Mouse (Mus musculus) heart, embryonic 14.5 days (tissue): ENCODE measurements around the gene Olfr615. TPM values are rescaled to one million over a fixed set of nuclear protein-coding genes. Genes with fewer than 3 reads are reported as not detected.
"Not testable (repeated sequence)": the region's sequence is repeated elsewhere in the genome, so short reads cannot be mapped to it uniquely, and the experiment has no call there.

Experiments
- ATAC-seq: fragments of 200-750 bp; cut with Nextera tagmentation; 2 replicates; pipeline ENCODE4 v1.8.0; 2017; ENCODE audit warnings: low read depth, moderate TSS enrichment; ENCODE audit not compliant: insufficient number of reproducible peaks, insufficient read depth, low FRiP score
- H3K27ac ChIP-seq, 2 experiments: fragments of 200-500 bp in 1 of 2; fragments of 300-500 bp in 1 of 2; sonication (generic) in 1 of 2; replicated peaks in 1 of 2; 2 replicates each; pipeline ENCODE4 v1.5.1; 2012 to 2014; ENCODE audit warnings: low read depth in 2 of 2, low read length in 2 of 2, control low read depth in 1 of 2, mild to moderate bottlenecking in 1 of 2, mixed read lengths in 1 of 2; ENCODE audit not compliant: control insufficient read depth in 1 of 2, insufficient read depth in 1 of 2
- H3K27me3 ChIP-seq: fragments of 300-500 bp; sonication (generic); 2 replicates; pipeline ENCODE4 v1.6.1; 2014; ENCODE audit warnings: mild to moderate bottlenecking, low read length, control low read depth; ENCODE audit not compliant: control insufficient read depth, insufficient read depth
- H3K36me3 ChIP-seq: fragments of 300-500 bp; sonication (generic); 2 replicates; pipeline ENCODE4 v1.6.1; 2014; ENCODE audit warnings: mild to moderate bottlenecking, control low read depth, low read length, mixed read lengths; ENCODE audit not compliant: control insufficient read depth, insufficient read depth
- H3K4me1 ChIP-seq, 2 experiments: fragments of 200-500 bp in 1 of 2; fragments of 300-500 bp in 1 of 2; sonication (generic) in 1 of 2; 2 replicates each; pipeline ENCODE4 v1.6.1; 2012 to 2014; ENCODE audit warnings: low read length in 2 of 2, control low read depth in 1 of 2, mixed read lengths in 1 of 2; ENCODE audit not compliant: control insufficient read depth in 2 of 2, insufficient read depth in 2 of 2
- H3K4me2 ChIP-seq: fragments of 300-500 bp; sonication (generic); 2 replicates; pipeline ENCODE4 v1.6.1; 2014; ENCODE audit warnings: mild to moderate bottlenecking, low read length
- H3K4me3 ChIP-seq, 2 experiments: fragments of 200-500 bp in 1 of 2; fragments of 300-500 bp in 1 of 2; sonication (generic) in 1 of 2; 2 replicates each; pipeline ENCODE4 v1.5.1; 2012 to 2014; ENCODE audit warnings: low read length in 2 of 2, mild to moderate bottlenecking in 2 of 2, control low read depth in 1 of 2, low read depth in 1 of 2, moderate library complexity in 1 of 2; ENCODE audit not compliant: control insufficient read depth in 1 of 2, insufficient read depth in 1 of 2
- H3K9ac ChIP-seq: fragments of 300-500 bp; sonication (generic); 2 replicates; pipeline ENCODE4 v1.6.1; 2014; ENCODE audit warnings: mild to moderate bottlenecking, low read length
- H3K9me3 ChIP-seq: fragments of 300-500 bp; sonication (generic); 2 replicates; pipeline ENCODE4 v1.6.1; 2016; ENCODE audit warnings: low read length, control low read depth; ENCODE audit not compliant: control insufficient read depth
- WGBS: fragments of 180-500 bp; shearing (Covaris S2); extraction: QIAGEN DNeasy Blood & Tissue Kit; methylation state at CpG from one replicate; pipeline ENCODE4 v1.1.7; 2014; 5-methylcytosine and 5-hydroxymethylcytosine counted together
- polyA plus RNA-seq: library from polyadenylated mRNA; unstranded; fragments of >200 nt; fragmentation: Nextera tagmentation; extraction: Ambion mirVana; gene quantifications from 2 replicates; pipeline ENCODE4 v1.2.1, GENCODE M21; 2014

Gene Olfr615
- not detected in 2 replicates for polyA plus RNA-seq

DNA sequence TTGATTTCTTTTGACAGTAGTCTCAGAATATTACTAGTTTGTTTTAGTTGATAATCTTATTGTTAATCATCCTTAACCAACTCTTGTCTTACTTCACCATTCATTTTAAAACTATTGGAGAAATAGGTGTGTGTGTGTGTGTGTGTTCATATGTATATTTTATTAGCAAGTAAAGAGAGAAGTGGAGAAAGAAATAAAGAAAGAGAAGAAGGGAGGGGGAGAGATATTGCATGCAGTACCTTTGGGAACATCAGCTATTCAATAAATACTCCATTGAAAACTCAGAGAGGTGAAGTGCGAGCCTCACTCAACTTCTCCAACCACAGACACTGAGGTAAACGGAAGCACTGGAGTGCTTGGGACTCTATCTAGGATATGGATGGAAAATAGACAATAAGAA, at the start of gene Olfr615:
Olfr615 (plus strand) TSS at position 301 of the 400 bp plus-strand sequence.
- H3K4me1 ChIP-seq = no peaks in the 10 kb centered on the region
- no peaks in the 10 kb centered on the region for H3K27me3 ChIP-seq
- H3K4me2 ChIP-seq = no peak within 1 kb of the TSS
- WGBS = 74% methylated on average over 2 of the region's 2 CpGs
- no peak within 1 kb of the TSS for H3K4me3 ChIP-seq
- no peak within 1 kb of the TSS for H3K9ac ChIP-seq
- H3K36me3 ChIP-seq = no peaks in the 10 kb centered on the region
- no peaks in the 10 kb centered on the region for H3K9me3 ChIP-seq
- ATAC-seq = no peak
- no peak within 1 kb of the TSS for H3K27ac ChIP-seq

DNA sequence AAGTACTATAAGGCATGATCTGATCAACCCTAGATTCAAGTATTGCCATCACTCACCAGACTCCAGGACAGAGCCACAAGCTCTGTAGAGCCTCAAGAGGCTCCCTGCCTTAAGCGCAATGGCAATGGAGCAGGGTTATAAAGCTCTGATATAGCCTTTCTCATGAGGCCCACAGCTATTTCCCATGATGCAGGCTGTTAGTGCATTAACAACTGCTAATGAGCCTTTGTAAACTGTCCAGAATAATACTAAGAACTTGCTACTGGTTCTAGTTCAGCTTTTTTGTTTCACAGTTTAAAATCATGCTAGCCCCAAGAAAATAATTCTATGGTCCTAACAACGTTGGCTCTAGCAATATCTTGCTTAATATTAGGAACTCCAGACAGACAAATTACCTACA, 43.9 kb upstream of the Olfr615 start, which contains the start of gene Olfr610:
Olfr610 (minus strand) TSS at position 101 of the 400 bp plus-strand sequence.
- no peak within 1 kb of the TSS for H3K4me3 ChIP-seq
- no peak within 1 kb of the TSS for H3K4me2 ChIP-seq
- no peaks in the 10 kb centered on the region for H3K9me3 ChIP-seq
- H3K4me1 ChIP-seq = no peaks in the 10 kb centered on the region
- H3K36me3 ChIP-seq = no peaks in the 10 kb centered on the region
- ATAC-seq = no peak
- no peaks in the 10 kb centered on the region for H3K27me3 ChIP-seq
- no peak within 1 kb of the TSS for H3K27ac ChIP-seq
- WGBS = 83% methylated on average over 2 of the region's 2 CpGs
- no peak within 1 kb of the TSS for H3K9ac ChIP-seq

DNA sequence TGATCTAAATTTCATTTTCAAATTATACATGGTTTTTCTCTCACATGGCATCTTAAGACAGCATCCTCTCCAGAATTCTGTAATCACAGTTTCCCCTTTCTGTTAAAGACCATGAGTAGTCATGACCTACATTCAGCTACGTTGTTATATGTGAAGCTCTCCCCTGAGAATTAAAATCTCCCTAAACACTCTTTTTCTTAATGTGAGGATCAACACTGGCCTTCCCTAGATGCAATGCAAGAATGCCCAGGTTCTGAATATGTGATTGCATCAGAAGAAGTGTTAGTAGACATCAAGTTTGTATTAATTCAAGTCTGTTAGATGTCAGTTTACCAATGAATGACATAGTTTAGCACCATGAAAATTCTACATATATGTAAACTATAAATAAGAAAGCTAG, 35.1 kb upstream of the Olfr615 start, which contains the start of gene Olfr611:
Olfr611 (minus strand) TSS at position 101 of the 400 bp plus-strand sequence.
- H3K9ac ChIP-seq, ATAC-seq: not testable (repeated sequence)
- WGBS = 75% methylated on average over 1 of the region's 1 CpGs

DNA sequence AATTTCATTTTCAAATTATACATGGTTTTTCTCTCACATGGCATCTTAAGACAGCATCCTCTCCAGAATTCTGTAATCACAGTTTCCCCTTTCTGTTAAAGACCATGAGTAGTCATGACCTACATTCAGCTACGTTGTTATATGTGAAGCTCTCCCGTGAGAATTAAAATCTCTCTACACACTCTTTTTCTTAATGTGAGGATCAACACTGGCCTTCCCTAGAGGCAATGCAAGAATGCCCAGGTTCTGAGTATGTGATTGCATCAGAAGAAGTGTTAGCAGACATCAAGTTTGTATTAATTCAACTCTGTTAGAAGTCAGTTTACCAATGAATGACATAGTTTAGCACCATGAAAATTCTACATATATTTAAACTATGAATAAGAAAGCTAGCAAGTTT, 13.3 kb upstream of the Olfr615 start, which contains the start of gene Olfr612:
Olfr612 (minus strand) TSS at position 101 of the 400 bp plus-strand sequence.
- not testable (repeated sequence) for H3K27me3 ChIP-seq, H3K9me3 ChIP-seq, H3K4me3 ChIP-seq, H3K4me1 ChIP-seq, H3K36me3 ChIP-seq, H3K4me2 ChIP-seq, ATAC-seq, H3K27ac ChIP-seq, H3K9ac ChIP-seq
- WGBS = 80% methylated on average over 2 of the region's 2 CpGs

More for the DNA sequence above, 35.1 kb upstream of the Olfr615 start, which contains the start of gene Olfr611:
- H3K36me3 ChIP-seq, H3K4me2 ChIP-seq, H3K27ac ChIP-seq, H3K4me1 ChIP-seq, H3K4me3 ChIP-seq, H3K27me3 ChIP-seq, H3K9me3 ChIP-seq: not testable (repeated sequence)

DNA sequence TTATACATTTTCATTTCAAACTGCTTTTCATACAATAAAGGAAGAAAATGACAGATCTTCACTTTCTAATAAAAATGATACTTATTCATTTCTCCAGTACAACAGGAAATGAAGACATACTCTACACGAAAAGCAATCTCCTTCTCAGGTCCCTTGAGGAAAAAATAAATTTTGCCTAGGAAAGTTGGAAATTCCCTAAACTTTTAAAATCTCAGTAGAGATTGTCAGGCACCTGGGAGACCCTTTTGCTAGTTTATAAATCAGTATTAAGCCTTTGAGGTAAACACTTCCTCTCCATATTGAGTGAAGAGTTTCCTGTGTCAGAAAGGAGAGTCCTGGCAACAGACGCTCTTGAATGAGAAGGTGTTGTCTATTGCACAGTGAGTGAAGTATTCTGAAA, 8.1 kb upstream of the Olfr615 start, which contains the start of gene Olfr613:
Olfr613 (plus strand) TSS at position 301 of the 400 bp plus-strand sequence.
- Histone ChIP-seq H3K27me3 (no peaks in the 10 kb centered on the region), H3K9me3 (no peaks in the 10 kb centered on the region; the same call in 1 of the 2 replicates), H3K27ac (no peak within 1 kb of the TSS), H3K36me3 (no peaks in the 10 kb centered on the region), H3K4me3 (no peak within 1 kb of the TSS), H3K4me1 (no peaks in the 10 kb centered on the region), H3K4me2 (no peak within 1 kb of the TSS), H3K9ac (no peak within 1 kb of the TSS)
- WGBS = 76% methylated on average over 2 of the region's 2 CpGs
- no peak for ATAC-seq

DNA sequence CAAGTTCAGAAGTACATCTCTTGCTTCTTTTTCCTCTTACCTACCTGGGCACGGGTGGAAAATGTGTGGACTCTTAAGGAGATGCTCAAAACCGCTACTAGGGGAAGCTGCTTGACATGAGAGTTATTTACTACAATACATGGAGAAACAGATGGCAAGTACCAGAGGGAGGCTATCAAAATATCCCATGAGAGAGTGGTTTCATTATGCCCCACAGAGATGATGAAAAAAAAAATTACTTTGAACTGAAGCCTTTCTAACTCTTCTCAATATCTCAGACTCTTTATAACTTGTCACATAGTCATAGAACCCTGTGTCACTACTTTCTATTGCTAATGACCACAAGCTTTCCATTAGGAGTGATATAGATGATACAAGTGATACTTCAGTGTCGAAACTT, 13.2 kb downstream of the Olfr615 start, which contains the start of gene Olfr616:
Olfr616 (minus strand) TSS at position 101 of the 400 bp plus-strand sequence.
- Histone ChIP-seq H3K36me3 (no peaks in the 10 kb centered on the region), H3K27ac (no peak within 1 kb of the TSS), H3K9ac (no peak within 1 kb of the TSS), H3K4me3 (no peak within 1 kb of the TSS), H3K4me1 (no peaks in the 10 kb centered on the region), H3K9me3 (no peaks in the 10 kb centered on the region), H3K27me3 (no peaks in the 10 kb centered on the region), H3K4me2 (no peak within 1 kb of the TSS)
- no peak for ATAC-seq
- WGBS = 77% methylated on average over 3 of the region's 3 CpGs

DNA sequence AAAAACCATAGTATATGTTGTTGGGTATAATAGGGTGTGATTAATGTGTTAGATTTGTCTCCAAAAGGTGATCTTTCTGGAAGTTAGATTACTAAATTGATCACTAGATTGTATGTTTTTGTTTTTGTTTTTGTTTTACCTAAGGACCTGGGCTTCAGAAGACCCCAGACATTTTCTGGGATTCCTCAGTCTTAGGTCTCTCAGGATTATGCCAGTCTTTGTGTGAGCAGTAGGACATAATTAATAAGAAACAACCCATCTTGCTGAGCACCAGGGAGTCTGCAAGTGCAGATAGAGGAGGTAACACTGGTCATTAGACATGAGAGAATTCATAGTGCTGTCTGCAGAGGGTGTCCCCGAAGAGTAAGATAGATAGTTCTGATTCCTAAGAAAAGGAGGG, 16.9 kb downstream of the Olfr615 start, which contains the start of gene Olfr617:
Olfr617 (plus strand) TSS at position 301 of the 400 bp plus-strand sequence.
- Histone ChIP-seq H3K27ac (no peak within 1 kb of the TSS), H3K4me2 (no peak within 1 kb of the TSS), H3K36me3 (no peaks in the 10 kb centered on the region), H3K4me3 (no peak within 1 kb of the TSS), H3K27me3 (no peaks in the 10 kb centered on the region), H3K4me1 (no peaks in the 10 kb centered on the region), H3K9ac (no peak within 1 kb of the TSS), H3K9me3 (no peaks in the 10 kb centered on the region)
- 82% methylated on average over 1 of the region's 1 CpGs for WGBS
- ATAC-seq = no peak

DNA sequence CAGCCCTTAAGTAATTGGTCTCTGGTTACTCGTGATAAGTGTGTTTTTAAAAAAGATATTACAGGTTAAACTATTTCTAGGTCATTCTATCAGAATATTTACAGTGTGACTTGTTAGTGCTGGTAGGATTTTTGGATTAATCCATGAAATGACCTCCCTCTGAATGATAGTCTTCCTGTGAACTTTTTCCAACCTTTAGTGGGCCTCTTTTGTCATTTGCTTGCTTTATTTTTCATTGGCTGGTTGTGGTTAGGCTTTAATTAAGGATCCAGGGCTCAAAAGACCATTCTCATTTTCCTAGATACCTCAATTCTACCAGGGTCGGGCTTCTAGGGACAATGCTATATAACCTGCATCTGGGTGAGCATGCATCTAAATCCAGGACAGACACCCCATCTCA, 33.9 kb downstream of the Olfr615 start, which contains the start of gene Olfr618:
Olfr618 (plus strand) TSS at position 301 of the 400 bp plus-strand sequence.
- Histone ChIP-seq H3K4me2 (no peak within 1 kb of the TSS), H3K9me3 (no peaks in the 10 kb centered on the region), H3K27ac (no peak within 1 kb of the TSS), H3K9ac (no peak within 1 kb of the TSS), H3K36me3 (no peaks in the 10 kb centered on the region), H3K27me3 (no peaks in the 10 kb centered on the region), H3K4me3 (no peak within 1 kb of the TSS), H3K4me1 (no peaks in the 10 kb centered on the region)
- ATAC-seq = no peak
- 43% methylated on average over 2 of the region's 2 CpGs for WGBS
